ENCODE assay signal across 25 mouse cellular contexts in genomic region chr6:37200840-37201239, GRCm38 (mm10).
"Had no signal": no experiment of that assay in that cellular context is flagged by ENCODE, and none has a peak within 500 bp of the region (broad histone marks: within the 10 kb centered on the region; RNA-seq: fewer than 3 reads in every experiment).

No protein-coding gene starts in this region.

- H3K4me1 ChIP-seq: hindbrain, embryonic 15.5 days; limb, embryonic 10.5 days; liver, embryonic 13.5 days; liver, embryonic 15.5 days had no signal

- H3K9ac ChIP-seq: heart, embryonic 12.5 days; hindbrain, embryonic 13.5 days; hindbrain, embryonic 15.5 days; kidney, embryonic 15.5 days; limb, embryonic 12.5 days; liver, embryonic 13.5 days; liver, embryonic 15.5 days had no signal

- ATAC-seq: hindbrain, postnatal 0 days; intestine, embryonic 16.5 days had no signal

- H3K4me2 ChIP-seq: heart, embryonic 12.5 days; hindbrain, embryonic 13.5 days; hindbrain, embryonic 15.5 days; kidney, embryonic 15.5 days; limb, embryonic 12.5 days; liver, embryonic 11.5 days; liver, embryonic 13.5 days; liver, embryonic 15.5 days had no signal

- H3K36me3 ChIP-seq: heart, embryonic 12.5 days; hindbrain, embryonic 13.5 days; hindbrain, embryonic 15.5 days; kidney, embryonic 15.5 days; limb, embryonic 10.5 days; limb, embryonic 12.5 days; liver, embryonic 13.5 days; liver, embryonic 15.5 days had no signal

- H3K27me3 ChIP-seq: heart, embryonic 12.5 days; hindbrain, embryonic 13.5 days; hindbrain, embryonic 15.5 days; kidney, embryonic 15.5 days; limb, embryonic 12.5 days; liver, embryonic 13.5 days; liver, embryonic 15.5 days had no signal

- DNase-seq: gastrocnemius, postnatal 14 days; gastrocnemius, postnatal 36 days; heart, adult 2 months; heart, postnatal 10 days; kidney, adult 11 months; kidney, adult 2 months; kidney, adult 9 months; kidney, postnatal 14 days; kidney, postnatal 36 days; layer of hippocampus, adult 9-11 months; layer of hippocampus, postnatal 36 days; liver; liver, embryonic 13.5 days had no signal

- H3K27ac ChIP-seq: heart, adult 2 months; hindbrain, embryonic 13.5 days; hindbrain, embryonic 15.5 days; hindbrain, postnatal 0 days; kidney, embryonic 15.5 days; kidney, postnatal 0 days; left cerebral cortex, adult 2 months; limb, embryonic 10.5 days; limb, embryonic 12.5 days; liver, embryonic 13.5 days; liver, embryonic 15.5 days had no signal

- H3K9me3 ChIP-seq: heart, embryonic 12.5 days; hindbrain, embryonic 13.5 days; hindbrain, embryonic 15.5 days; kidney, embryonic 15.5 days; limb, embryonic 10.5 days; limb, embryonic 12.5 days; liver, embryonic 13.5 days; liver, embryonic 15.5 days had no signal

- H3K4me3 ChIP-seq: heart, adult 2 months; heart, embryonic 12.5 days; hindbrain, embryonic 13.5 days; hindbrain, embryonic 15.5 days; kidney, embryonic 15.5 days; left cerebral cortex, adult 2 months; limb, embryonic 10.5 days; limb, embryonic 12.5 days; liver, embryonic 13.5 days; liver, embryonic 15.5 days had no signal
